Mouse (Mus musculus): ENCODE results near the gene Ttll5.
A peak's percentile ranks its signal among the peaks of the same experiment; 100 is the strongest.

The Ttll5 gene

GRCm38 (mm10) chr12:85969571-85969970, 145.1 kb downstream of the Ttll5 start:
- peak; percentile 82 for DNase-seq (ENCODE audit: low read depth)

- no peak for DNase-seq (ENCODE audit: low read depth)
Observed at GRCm38 (mm10) chr12:85970191-85970590, 145.7 kb downstream of the Ttll5 start.

GRCm38 (mm10) chr12:85970803-85971202, 146.3 kb downstream of the Ttll5 start:
- no peak for DNase-seq (ENCODE audit: low read depth)

GRCm38 (mm10) chr12:85971655-85972054, 147.2 kb downstream of the Ttll5 start:
- DNase-seq (ENCODE audit: low read depth) = no peak

GRCm38 (mm10) chr12:85973526-85973925, 149.1 kb downstream of the Ttll5 start:
- DNase-seq (ENCODE audit: low read depth) = peak; percentile 67

GRCm38 (mm10) chr12:85974030-85974429, 149.6 kb downstream of the Ttll5 start:
- DNase-seq (ENCODE audit: low read depth) = no peak

- DNase-seq (ENCODE audit: low read depth) = no peak
Observed at GRCm38 (mm10) chr12:85979996-85980395, 155.5 kb downstream of the Ttll5 start.

- no peak for DNase-seq (ENCODE audit: low read depth)
Observed at GRCm38 (mm10) chr12:85985524-85985923, 161.1 kb downstream of the Ttll5 start.

- DNase-seq (ENCODE audit: low read depth) = no peak
Observed at GRCm38 (mm10) chr12:85986024-85986423, 161.6 kb downstream of the Ttll5 start.

- no peak for DNase-seq (ENCODE audit: low read depth)
Observed at GRCm38 (mm10) chr12:85986540-85987443, 162.3 kb downstream of the Ttll5 start.

GRCm38 (mm10) chr12:85987444-85987889, 163.0 kb downstream of the Ttll5 start:
- no peak for DNase-seq (ENCODE audit: low read depth)

GRCm38 (mm10) chr12:85988121-85988520, 163.7 kb downstream of the Ttll5 start:
- DNase-seq (ENCODE audit: low read depth) = no peak

- no peak for DNase-seq (ENCODE audit: low read depth)
Observed at GRCm38 (mm10) chr12:85988818-85989377, 164.4 kb downstream of the Ttll5 start.

GRCm38 (mm10) chr12:85992013-85992837, 167.8 kb downstream of the Ttll5 start:
- no peak for DNase-seq (ENCODE audit: low read depth)

GRCm38 (mm10) chr12:85992838-85993234, 168.4 kb downstream of the Ttll5 start:
- DNase-seq (ENCODE audit: low read depth) = no peak

- no peak for DNase-seq (ENCODE audit: low read depth)
Observed at GRCm38 (mm10) chr12:85993790-85994360, 169.4 kb downstream of the Ttll5 start.

- no peak for DNase-seq (ENCODE audit: low read depth)
Observed at GRCm38 (mm10) chr12:86000641-86001073, 176.2 kb downstream of the Ttll5 start.

- no peak for DNase-seq (ENCODE audit: low read depth)
Observed at GRCm38 (mm10) chr12:86001120-86001655, 176.7 kb downstream of the Ttll5 start.

- DNase-seq (ENCODE audit: low read depth) = no peak
Observed at GRCm38 (mm10) chr12:86004627-86005026, 180.2 kb downstream of the Ttll5 start.

GRCm38 (mm10) chr12:86007377-86007776, 182.9 kb downstream of the Ttll5 start:
- no peak for DNase-seq (ENCODE audit: low read depth)

- no peak for DNase-seq (ENCODE audit: low read depth)
Observed at GRCm38 (mm10) chr12:86010656-86011055, 186.2 kb downstream of the Ttll5 start.

- DNase-seq (ENCODE audit: low read depth) = no peak
Observed at GRCm38 (mm10) chr12:86012195-86012594, 187.7 kb downstream of the Ttll5 start.
